Mouse (Mus musculus) urinary bladder, postnatal 25 days (tissue): ENCODE results near the gene Nuak2.
"Not testable (repeated sequence)": the region's sequence is repeated elsewhere in the genome, so short reads cannot be mapped to it uniquely, and the experiment has no call there.

ENCODE experiments used
- DNase-seq: peaks from one replicate; pipeline ENCODE4 v3.0.0; 2022; ENCODE audit warnings: low spot score

The Nuak2 gene

GRCm38 (mm10) chr1:132327477-132327876, 11.6 kb downstream of the Nuak2 start:
- no peak for DNase-seq

- DNase-seq: no peak
Observed at GRCm38 (mm10) chr1:132328565-132328964, 12.6 kb downstream of the Nuak2 start.

GRCm38 (mm10) chr1:132329656-132330055, 13.7 kb downstream of the Nuak2 start:
- DNase-seq: no peak

- DNase-seq: no peak
Observed at GRCm38 (mm10) chr1:132330397-132330796, 14.5 kb downstream of the Nuak2 start.

- no peak for DNase-seq
Observed at GRCm38 (mm10) chr1:132331283-132331682, 15.4 kb downstream of the Nuak2 start.

GRCm38 (mm10) chr1:132333201-132333600, 17.3 kb downstream of the Nuak2 start:
- no peak for DNase-seq

- DNase-seq: no peak
Observed at GRCm38 (mm10) chr1:132333675-132334141, 17.8 kb downstream of the Nuak2 start.

- DNase-seq: no peak
Observed at GRCm38 (mm10) chr1:132334178-132334801, 18.4 kb downstream of the Nuak2 start.

GRCm38 (mm10) chr1:132335378-132335965, 19.5 kb downstream of the Nuak2 start:
- DNase-seq: no peak

GRCm38 (mm10) chr1:132336921-132337320, 21.0 kb downstream of the Nuak2 start:
- DNase-seq: no peak

GRCm38 (mm10) chr1:132338027-132338660, 22.2 kb downstream of the Nuak2 start:
- DNase-seq: no peak

- no peak for DNase-seq
Observed at GRCm38 (mm10) chr1:132341731-132342501, 26.0 kb downstream of the Nuak2 start.

- DNase-seq: no peak
Observed at GRCm38 (mm10) chr1:132342518-132342917, 26.6 kb downstream of the Nuak2 start.

GRCm38 (mm10) chr1:132343191-132343590, 27.3 kb downstream of the Nuak2 start:
- DNase-seq: no peak

GRCm38 (mm10) chr1:132343656-132344055, 27.7 kb downstream of the Nuak2 start:
- no peak for DNase-seq

- DNase-seq: no peak
Observed at GRCm38 (mm10) chr1:132345514-132345913, 29.6 kb downstream of the Nuak2 start.

- DNase-seq: no peak
Observed at GRCm38 (mm10) chr1:132346134-132346851, 30.4 kb downstream of the Nuak2 start.

- no peak for DNase-seq
Observed at GRCm38 (mm10) chr1:132346951-132347350, 31.0 kb downstream of the Nuak2 start.

- no peak for DNase-seq
Observed at GRCm38 (mm10) chr1:132348401-132348800, 32.5 kb downstream of the Nuak2 start.

GRCm38 (mm10) chr1:132349049-132349448, 33.1 kb downstream of the Nuak2 start:
- DNase-seq: not testable (repeated sequence)

GRCm38 (mm10) chr1:132349601-132350000, 33.7 kb downstream of the Nuak2 start:
- DNase-seq: not testable (repeated sequence)

- DNase-seq: no peak
Observed at GRCm38 (mm10) chr1:132351058-132351457, 35.1 kb downstream of the Nuak2 start.
